Mouse (Mus musculus): ENCODE measurements around the gene Hdac7.

The Hdac7 gene

GRCm38 (mm10) chr15:97831987-97832640 lies 12.2 kb downstream of the Hdac7 start:
- DNase-seq (ENCODE audit: low spot score): no peak

GRCm38 (mm10) chr15:97831242-97831986 lies 12.9 kb downstream of the Hdac7 start:
- DNase-seq (ENCODE audit: low spot score): peak; percentile 53

- DNase-seq (ENCODE audit: low spot score): no peak
These were observed 13.5 kb downstream of the Hdac7 start for GRCm38 (mm10) chr15:97830788-97831241.

GRCm38 (mm10) chr15:97830253-97830787 lies 14.0 kb downstream of the Hdac7 start:
- DNase-seq (ENCODE audit: low spot score): no peak

- DNase-seq (ENCODE audit: low spot score): no peak
These were observed 14.9 kb downstream of the Hdac7 start for GRCm38 (mm10) chr15:97829432-97829831.

- no peak for DNase-seq (ENCODE audit: low spot score)
These were observed 15.4 kb downstream of the Hdac7 start for GRCm38 (mm10) chr15:97828901-97829338.

- no peak for DNase-seq (ENCODE audit: low spot score)
These were observed 16.0 kb downstream of the Hdac7 start for GRCm38 (mm10) chr15:97828221-97828842.

- DNase-seq (ENCODE audit: low spot score): no peak
These were observed 16.9 kb downstream of the Hdac7 start for GRCm38 (mm10) chr15:97827401-97827800.

- DNase-seq (ENCODE audit: low spot score): no peak
These were observed 17.6 kb downstream of the Hdac7 start for GRCm38 (mm10) chr15:97826588-97827261.

GRCm38 (mm10) chr15:97825941-97826587 lies 18.2 kb downstream of the Hdac7 start:
- no peak for DNase-seq (ENCODE audit: low spot score)

- peak; percentile 81 for DNase-seq (ENCODE audit: low spot score)
These were observed 19.0 kb downstream of the Hdac7 start for GRCm38 (mm10) chr15:97825071-97825940.

GRCm38 (mm10) chr15:97824042-97824441 lies 20.3 kb downstream of the Hdac7 start:
- no peak for DNase-seq (ENCODE audit: low spot score)

GRCm38 (mm10) chr15:97823479-97823878 lies 20.8 kb downstream of the Hdac7 start:
- DNase-seq (ENCODE audit: low spot score): no peak

GRCm38 (mm10) chr15:97822545-97823228 lies 21.6 kb downstream of the Hdac7 start:
- DNase-seq (ENCODE audit: low spot score): no peak

GRCm38 (mm10) chr15:97821983-97822363 lies 22.3 kb downstream of the Hdac7 start:
- no peak for DNase-seq (ENCODE audit: low spot score)

- no peak for DNase-seq (ENCODE audit: low spot score)
These were observed 22.9 kb downstream of the Hdac7 start for GRCm38 (mm10) chr15:97821321-97821982.

- DNase-seq (ENCODE audit: low spot score): no peak
These were observed 24.4 kb downstream of the Hdac7 start for GRCm38 (mm10) chr15:97819937-97820336.

- no peak for DNase-seq (ENCODE audit: low spot score)
These were observed 27.9 kb downstream of the Hdac7 start for GRCm38 (mm10) chr15:97816199-97816994.

- DNase-seq (ENCODE audit: low spot score): no peak
These were observed 29.0 kb downstream of the Hdac7 start for GRCm38 (mm10) chr15:97815254-97815653.
